Mouse (Mus musculus) lung, adult 2 months (tissue): ENCODE data around the gene Rffl.

Source experiments
- CTCF ChIP-seq: fragments of 200-500 bp; IDR thresholded peaks from 2 replicates; pipeline ENCODE4 v1.5.1; 2011; ENCODE audit warnings: mild to moderate bottlenecking, low read length, control low read depth; ENCODE audit not compliant: insufficient read depth
- POLR2A ChIP-seq: fragments of 200-500 bp; IDR thresholded peaks from 2 replicates; pipeline ENCODE4 v1.6.1; 2011; ENCODE audit warnings: low read depth, mild to moderate bottlenecking, control low read depth, low read length, borderline replicate concordance; ENCODE audit errors: extremely low read depth

GRCm38 (mm10) chr11:82891936-82892335 lies 20.9 kb upstream of the Rffl start, which contains the start of gene Fndc8:
- TF ChIP-seq POLR2A (no peak), CTCF (no peak)
